Mouse (Mus musculus) telencephalon, adult 2 months (tissue): ENCODE measurements around the gene Ces2a.

Experiments
- DNase-seq: peaks from one replicate; pipeline ENCODE4 v3.0.0-alpha.2; 2011; ENCODE audit warnings: low read depth, low spot score

Ces2a gene

GRCm38 (mm10) chr8:104733753-104734152 lies at the start of gene Ces2a:
Ces2a (plus strand) TSS chr8:104734003.
- no peak for DNase-seq

GRCm38 (mm10) chr8:104688433-104688832 lies 45.4 kb upstream of the Ces2a start:
- no peak for DNase-seq

GRCm38 (mm10) chr8:104698556-104698955 lies 35.2 kb upstream of the Ces2a start:
- DNase-seq: no peak

GRCm38 (mm10) chr8:104701900-104702299 lies 31.9 kb upstream of the Ces2a start:
- DNase-seq: no peak

GRCm38 (mm10) chr8:104721166-104721565 lies 12.6 kb upstream of the Ces2a start:
- no peak for DNase-seq

GRCm38 (mm10) chr8:104731451-104731850 lies 2.4 kb upstream of the Ces2a start:
- DNase-seq: no peak

- DNase-seq: no peak
These were observed 1.8 kb upstream of the Ces2a start for GRCm38 (mm10) chr8:104731969-104732368.

GRCm38 (mm10) chr8:104742039-104742438 lies 8.2 kb downstream of the Ces2a start:
- DNase-seq: no peak

- DNase-seq: no peak
These were observed 9.6 kb downstream of the Ces2a start for GRCm38 (mm10) chr8:104743410-104743809.

GRCm38 (mm10) chr8:104752818-104753217 lies 19.0 kb downstream of the Ces2a start:
- no peak for DNase-seq

GRCm38 (mm10) chr8:104757621-104758020 lies 23.8 kb downstream of the Ces2a start:
- DNase-seq: no peak

GRCm38 (mm10) chr8:104758209-104758608 lies 24.4 kb downstream of the Ces2a start:
- DNase-seq: peak; percentile 62

GRCm38 (mm10) chr8:104761126-104761525 lies 27.3 kb downstream of the Ces2a start:
- DNase-seq: no peak

GRCm38 (mm10) chr8:104766485-104766884 lies 32.7 kb downstream of the Ces2a start:
- DNase-seq: no peak

- no peak for DNase-seq
These were observed 36.6 kb downstream of the Ces2a start for GRCm38 (mm10) chr8:104770365-104770764.

- peak; percentile 31 for DNase-seq
These were observed 53.2 kb downstream of the Ces2a start for GRCm38 (mm10) chr8:104787049-104787448.

- DNase-seq: no peak
These were observed 55.1 kb downstream of the Ces2a start for GRCm38 (mm10) chr8:104788929-104789328.

GRCm38 (mm10) chr8:104789886-104790680 lies 56.3 kb downstream of the Ces2a start:
- no peak for DNase-seq
